Mouse (Mus musculus) liver, embryonic 12.5 days (tissue): Measurements from ENCODE around the gene Map4. TPM values are rescaled to one million over a fixed set of nuclear protein-coding genes. Genes with fewer than 3 reads are reported as not detected.
"Not testable (repeated sequence)": the region's sequence is repeated elsewhere in the genome, so short reads cannot be mapped to it uniquely, and the experiment has no call there.

Experiments used
- ATAC-seq: fragments of 200-750 bp; cut with Nextera tagmentation; 2 replicates; pipeline ENCODE4 v1.8.0; 2017; ENCODE audit warnings: moderate number of reproducible peaks, mild to moderate bottlenecking, moderate library complexity
- H3K27ac ChIP-seq: fragments of 300-500 bp; sonication (generic); 2 replicates; pipeline ENCODE4 v1.5.1; 2016; ENCODE audit warnings: mild to moderate bottlenecking
- H3K27me3 ChIP-seq: fragments of 300-500 bp; sonication (generic); replicated peaks from 2 replicates; pipeline ENCODE4 v1.6.1; 2016; ENCODE audit warnings: mild to moderate bottlenecking, moderate library complexity
- H3K36me3 ChIP-seq: fragments of 300-500 bp; sonication (generic); 2 replicates; pipeline ENCODE4 v1.6.1; 2016; ENCODE audit warnings: mild to moderate bottlenecking, moderate library complexity
- H3K4me1 ChIP-seq: fragments of 300-500 bp; sonication (generic); 2 replicates; pipeline ENCODE4 v1.6.1; 2016
- H3K4me2 ChIP-seq: fragments of 300-500 bp; sonication (generic); 2 replicates; pipeline ENCODE4 v1.6.1; 2016; ENCODE audit warnings: mild to moderate bottlenecking, moderate library complexity
- H3K4me3 ChIP-seq: fragments of 300-500 bp; sonication (generic); 2 replicates; pipeline ENCODE4 v1.5.1; 2016; ENCODE audit warnings: mild to moderate bottlenecking, moderate library complexity
- H3K9ac ChIP-seq: fragments of 300-500 bp; sonication (generic); 2 replicates; pipeline ENCODE4 v1.6.1; 2016; ENCODE audit warnings: mild to moderate bottlenecking, moderate library complexity
- H3K9me3 ChIP-seq: fragments of 300-500 bp; sonication (generic); replicated peaks from 2 replicates; pipeline ENCODE4 v1.6.1; 2016; ENCODE audit warnings: mild to moderate bottlenecking, moderate library complexity
- WGBS: fragments of 180-500 bp; shearing (Covaris S2); methylation state at CpG from one replicate; pipeline ENCODE4 v1.1.7; 2016; ENCODE audit not compliant: insufficient replicate concordance; 5-methylcytosine and 5-hydroxymethylcytosine counted together
- polyA plus RNA-seq: library from polyadenylated mRNA; unstranded; fragments of >200 nt; fragmentation: Nextera tagmentation; extraction: Ambion mirVana; gene quantifications from 2 replicates; pipeline ENCODE4 v1.2.1, GENCODE M21; 2016

Gene Map4
- polyA plus RNA-seq, 1 experiment from 2014 or later = 19.1 TPM

DNA sequence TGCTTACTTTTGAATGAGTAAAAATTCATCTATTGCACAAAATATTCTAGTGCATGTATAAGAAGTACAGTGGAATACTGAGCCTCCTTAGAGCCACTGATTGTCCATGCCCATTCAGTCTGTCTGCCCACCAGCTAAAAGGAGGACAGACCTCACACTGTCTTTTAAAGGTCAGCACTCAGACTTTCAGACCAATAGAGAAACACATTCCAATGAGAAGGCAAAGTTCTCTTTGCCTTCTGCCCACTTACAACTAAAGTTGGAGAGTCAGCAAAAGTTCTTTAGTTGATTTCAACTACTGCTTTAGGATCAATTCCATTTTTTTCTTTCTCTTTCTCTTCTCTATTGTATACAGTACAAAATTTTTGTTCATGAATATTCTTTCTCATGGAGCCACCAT lies 33.5 kb downstream of the Map4 start:
- H3K27ac ChIP-seq = no peak overlapping the region
- no peak for ATAC-seq
- no peaks in the 10 kb centered on the region for H3K27me3 ChIP-seq
- H3K9me3 ChIP-seq = no peaks in the 10 kb centered on the region
- no peak overlapping the region for H3K9ac ChIP-seq
- H3K4me3 ChIP-seq = no peak overlapping the region
- peaks cover 3% of the 10 kb centered on the region; the same call in 1 of the 2 replicates for H3K4me1 ChIP-seq
- no peaks in the 10 kb centered on the region for H3K36me3 ChIP-seq
- no peak overlapping the region for H3K4me2 ChIP-seq

DNA sequence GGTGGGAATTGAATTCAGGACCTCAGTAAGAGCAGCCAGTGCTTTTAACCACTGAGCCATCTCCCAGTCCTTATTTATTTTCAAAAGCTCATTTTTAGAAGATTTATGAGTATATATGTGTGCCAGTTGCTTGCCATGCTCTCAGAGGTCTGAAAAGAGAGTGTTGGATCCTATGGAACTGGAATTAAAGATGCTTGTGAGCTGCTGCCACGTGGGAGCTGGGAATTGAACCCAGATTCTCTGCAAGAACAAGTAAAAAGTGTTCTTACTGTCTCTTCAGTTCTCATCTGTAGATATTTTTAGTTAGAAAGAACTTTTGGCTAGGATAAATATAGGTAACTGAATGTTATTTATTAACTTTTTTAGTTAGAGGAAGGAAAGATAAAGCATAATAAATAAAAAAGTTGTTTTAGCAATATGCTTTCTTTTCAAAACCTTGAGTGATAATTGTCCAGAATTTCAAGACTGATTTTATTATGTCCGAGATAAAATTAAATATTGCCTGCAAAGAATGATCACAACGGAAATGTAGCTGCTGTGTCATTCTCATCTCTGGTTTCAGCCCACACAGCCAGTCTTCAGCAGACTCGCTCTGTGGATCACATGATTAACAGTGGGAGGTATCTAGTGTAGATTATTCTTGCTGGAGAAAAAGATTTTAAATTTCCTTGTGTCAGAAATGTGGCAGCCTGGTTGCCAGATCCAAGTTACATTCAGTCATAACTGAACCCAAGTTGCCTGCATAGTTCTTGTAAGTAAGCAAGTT lies 37.3 kb downstream of the Map4 start:
- no peak overlapping the region for H3K4me2 ChIP-seq
- no peak overlapping the region for H3K9ac ChIP-seq
- no peak for ATAC-seq
- 0 out of 2 replicates have a peak, but pooled peaks cover 6% of the 10 kb centered on the region for H3K4me1 ChIP-seq
- no peak overlapping the region for H3K27ac ChIP-seq
- H3K4me3 ChIP-seq = no peak overlapping the region
- no peaks in the 10 kb centered on the region for H3K9me3 ChIP-seq
- no peaks in the 10 kb centered on the region for H3K27me3 ChIP-seq
- 44% methylated on average over 4 of the region's 4 CpGs for WGBS
- H3K36me3 ChIP-seq = no peaks in the 10 kb centered on the region

DNA sequence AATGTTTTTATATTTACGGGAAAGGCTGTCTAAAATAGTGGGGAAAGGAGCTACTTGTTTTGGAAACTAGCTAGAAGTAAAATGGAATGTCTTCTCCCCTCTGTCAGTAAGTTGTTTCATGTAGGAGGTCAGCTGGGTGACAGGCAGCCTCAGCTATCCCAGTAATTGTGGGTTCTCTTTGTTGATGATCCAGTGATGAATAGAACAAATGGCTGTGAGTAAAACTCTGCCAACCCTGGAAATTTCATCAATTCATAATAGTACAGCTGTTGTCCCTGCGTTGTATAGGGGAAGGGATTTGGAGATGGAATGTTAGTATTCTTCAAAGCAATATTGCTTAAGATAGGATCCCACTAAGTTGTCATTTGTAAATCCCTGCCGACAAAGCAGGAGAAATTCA lies 37.9 kb downstream of the Map4 start:
- H3K4me2 ChIP-seq = no peak overlapping the region
- H3K9me3 ChIP-seq = no peaks in the 10 kb centered on the region
- H3K36me3 ChIP-seq = no peaks in the 10 kb centered on the region
- no peaks in the 10 kb centered on the region for H3K27me3 ChIP-seq
- H3K27ac ChIP-seq = no peak overlapping the region
- H3K9ac ChIP-seq = no peak overlapping the region
- no peak overlapping the region for H3K4me3 ChIP-seq
- ATAC-seq = no peak
- 76% methylated on average over 3 of the region's 3 CpGs for WGBS
- 0 out of 2 replicates have a peak, but pooled peaks cover 6% of the 10 kb centered on the region for H3K4me1 ChIP-seq

DNA sequence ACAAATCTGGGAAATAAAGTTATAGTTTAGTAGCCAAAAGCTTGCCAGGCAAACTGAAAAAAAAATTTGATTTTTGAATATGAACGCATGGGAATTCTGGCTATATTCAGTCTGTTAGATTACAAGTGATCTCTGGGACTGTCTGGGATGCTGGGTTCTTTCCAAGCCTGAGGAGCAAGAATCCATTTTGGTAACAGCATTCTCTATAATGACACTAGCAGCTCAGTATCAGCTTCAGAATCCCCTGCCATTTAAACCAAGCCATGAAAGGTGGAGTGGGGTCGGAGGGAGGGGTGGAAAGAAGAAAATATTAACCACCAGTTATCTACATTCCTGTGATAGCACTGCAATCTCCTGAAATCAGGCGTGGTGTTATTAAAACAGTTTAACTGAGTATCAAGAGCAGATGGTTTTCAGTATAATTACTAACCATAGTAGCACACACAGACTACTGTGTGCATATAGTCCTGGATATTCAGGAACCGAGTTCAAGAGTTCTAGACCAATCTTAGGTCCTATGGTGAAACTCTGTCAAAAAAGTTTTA lies 38.6 kb downstream of the Map4 start:
- no peak overlapping the region for H3K9ac ChIP-seq
- no peak overlapping the region for H3K27ac ChIP-seq
- H3K36me3 ChIP-seq = no peaks in the 10 kb centered on the region
- H3K4me2 ChIP-seq = no peak overlapping the region
- H3K9me3 ChIP-seq = no peaks in the 10 kb centered on the region
- no peaks in the 10 kb centered on the region for H3K27me3 ChIP-seq
- 55% methylated on average over 4 of the region's 4 CpGs for WGBS
- no peak for ATAC-seq
- H3K4me3 ChIP-seq = no peak overlapping the region
- H3K4me1 ChIP-seq = 0 out of 2 replicates have a peak, but pooled peaks cover 6% of the 10 kb centered on the region

DNA sequence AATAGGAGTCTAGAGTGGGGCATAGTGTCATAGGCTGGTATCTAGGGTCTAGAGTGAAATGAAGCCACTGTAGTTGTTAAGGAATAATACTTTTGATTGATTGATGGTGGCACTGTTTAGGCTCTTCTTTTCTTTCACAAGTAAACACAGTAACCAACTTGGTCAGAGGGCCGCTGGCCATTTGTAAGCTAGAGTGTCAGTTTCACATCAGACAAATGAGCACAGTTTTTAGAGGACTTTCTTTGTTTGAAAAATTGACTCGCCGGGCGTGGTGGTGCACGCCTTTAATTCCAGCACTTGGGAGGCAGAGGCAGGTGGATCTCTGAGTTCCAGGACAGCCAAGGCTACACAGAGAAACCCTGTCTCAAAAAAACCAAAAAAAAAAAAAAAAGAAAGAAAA lies 40.5 kb downstream of the Map4 start:
- not testable (repeated sequence) for H3K36me3 ChIP-seq, H3K27ac ChIP-seq, H3K9ac ChIP-seq, H3K4me2 ChIP-seq, ATAC-seq, H3K9me3 ChIP-seq, H3K4me3 ChIP-seq, H3K27me3 ChIP-seq, H3K4me1 ChIP-seq
- WGBS = 83% methylated on average over 5 of the region's 5 CpGs

DNA sequence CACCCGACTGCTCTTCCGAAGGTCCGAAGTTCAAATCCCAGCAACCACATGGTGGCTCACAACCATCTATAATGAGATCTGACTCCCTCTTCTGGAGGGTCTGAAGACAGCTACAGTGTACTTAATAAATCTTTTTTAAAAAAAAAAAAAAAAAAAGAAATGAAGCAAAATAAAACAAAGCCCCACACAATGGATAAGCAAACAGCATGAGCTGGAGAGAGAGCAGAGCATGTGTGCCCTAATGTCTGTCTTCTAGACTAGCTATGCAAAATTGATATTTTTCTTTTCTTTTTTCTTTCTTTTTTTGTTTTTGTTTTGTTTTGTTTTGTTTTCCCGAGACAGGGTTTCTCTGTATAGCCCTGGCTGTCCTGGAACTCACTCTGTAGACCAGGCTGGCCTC lies 49.0 kb downstream of the Map4 start:
- WGBS = 77% methylated on average over 4 of the region's 4 CpGs
- not testable (repeated sequence) for H3K36me3 ChIP-seq, ATAC-seq, H3K4me3 ChIP-seq, H3K27me3 ChIP-seq, H3K4me1 ChIP-seq, H3K4me2 ChIP-seq, H3K9ac ChIP-seq, H3K27ac ChIP-seq, H3K9me3 ChIP-seq

DNA sequence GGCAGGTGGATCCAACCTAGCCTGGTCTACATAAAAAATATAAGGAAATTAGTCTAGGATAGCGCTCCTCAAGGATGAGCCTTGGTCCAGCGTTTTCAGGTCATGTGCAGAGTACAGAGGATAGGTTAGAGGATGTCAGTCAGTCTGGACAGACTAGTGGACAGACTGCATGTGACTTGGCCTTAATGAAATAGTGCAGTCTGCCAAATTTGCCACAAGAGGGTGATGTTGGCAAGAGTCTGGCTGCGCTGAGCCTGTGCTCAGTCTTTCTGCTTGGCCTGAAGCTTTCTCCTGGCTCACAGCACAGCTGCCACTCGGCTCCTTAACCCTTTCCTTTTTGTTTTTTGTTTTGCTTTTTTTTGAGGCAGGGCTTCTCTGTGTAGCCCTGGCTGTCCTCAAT lies 54.2 kb downstream of the Map4 start:
- Histone ChIP-seq H3K27me3 (no peaks in the 10 kb centered on the region), H3K36me3 (peaks cover 4% of the 10 kb centered on the region; the same call in 1 of the 2 replicates), H3K4me3 (no peak overlapping the region), H3K4me1 (no peaks in the 10 kb centered on the region), H3K9ac (no peak overlapping the region), H3K27ac (no peak overlapping the region), H3K4me2 (no peak overlapping the region), H3K9me3 (no peaks in the 10 kb centered on the region)
- 24% methylated on average over 4 of the region's 4 CpGs for WGBS
- 0 out of 2 replicates have a peak, but pooled peaks have one; percentile 18 for ATAC-seq

DNA sequence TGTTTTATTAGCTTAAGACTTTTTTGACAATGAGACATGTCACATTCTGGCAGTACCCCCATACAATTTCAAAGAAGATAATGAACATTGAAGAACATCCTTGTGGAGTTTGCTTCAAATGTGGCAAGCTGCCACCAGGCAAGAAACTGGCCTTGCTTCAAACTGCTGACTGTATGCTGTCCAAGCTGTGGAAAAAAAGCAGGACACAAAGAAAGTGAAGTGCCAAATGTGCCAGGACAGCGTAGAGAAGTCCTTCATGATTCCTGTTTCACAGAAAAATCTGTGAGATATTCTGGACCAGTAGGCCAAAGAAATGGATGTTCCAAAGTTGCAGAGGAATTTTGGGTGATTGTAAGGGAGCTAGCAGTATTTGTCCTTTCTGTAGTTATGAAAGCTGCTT lies 57.8 kb downstream of the Map4 start:
- no peak for ATAC-seq
- no peak overlapping the region for H3K4me2 ChIP-seq
- H3K36me3 ChIP-seq = no peaks in the 10 kb centered on the region
- H3K9ac ChIP-seq = no peak overlapping the region
- no peaks in the 10 kb centered on the region for H3K4me1 ChIP-seq
- H3K27ac ChIP-seq = no peak overlapping the region
- 82% methylated on average over 1 of the region's 1 CpGs for WGBS
- H3K4me3 ChIP-seq = no peak overlapping the region
- H3K9me3 ChIP-seq = no peaks in the 10 kb centered on the region
- H3K27me3 ChIP-seq = no peaks in the 10 kb centered on the region

DNA sequence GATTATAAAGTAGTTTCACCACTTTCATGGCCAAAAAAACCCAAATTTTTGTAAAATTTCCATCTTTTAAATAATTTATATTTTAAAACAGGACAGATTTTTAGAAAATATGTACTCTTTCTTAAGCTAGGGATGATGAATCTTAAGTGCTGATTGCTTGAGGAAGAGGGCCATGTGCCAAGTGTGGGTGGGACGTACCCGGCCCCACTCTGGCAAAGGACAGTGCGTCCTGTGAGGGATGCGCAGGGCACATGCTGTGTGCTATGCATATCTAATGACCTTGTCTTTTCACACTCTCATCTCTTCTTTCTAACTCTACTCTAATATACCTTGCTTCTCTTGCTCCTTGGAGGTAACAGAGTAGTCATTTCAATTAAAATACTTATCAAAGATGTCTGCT lies 66.2 kb downstream of the Map4 start:
- Histone ChIP-seq H3K4me1 (no peaks in the 10 kb centered on the region), H3K4me2 (no peak overlapping the region), H3K9ac (no peak overlapping the region), H3K4me3 (no peak overlapping the region), H3K27ac (no peak overlapping the region), H3K9me3 (no peaks in the 10 kb centered on the region), H3K27me3 (no peaks in the 10 kb centered on the region), H3K36me3 (no peaks in the 10 kb centered on the region)
- ATAC-seq = no peak
- 93% methylated on average over 4 of the region's 4 CpGs for whole genome bisulfite sequencing

DNA sequence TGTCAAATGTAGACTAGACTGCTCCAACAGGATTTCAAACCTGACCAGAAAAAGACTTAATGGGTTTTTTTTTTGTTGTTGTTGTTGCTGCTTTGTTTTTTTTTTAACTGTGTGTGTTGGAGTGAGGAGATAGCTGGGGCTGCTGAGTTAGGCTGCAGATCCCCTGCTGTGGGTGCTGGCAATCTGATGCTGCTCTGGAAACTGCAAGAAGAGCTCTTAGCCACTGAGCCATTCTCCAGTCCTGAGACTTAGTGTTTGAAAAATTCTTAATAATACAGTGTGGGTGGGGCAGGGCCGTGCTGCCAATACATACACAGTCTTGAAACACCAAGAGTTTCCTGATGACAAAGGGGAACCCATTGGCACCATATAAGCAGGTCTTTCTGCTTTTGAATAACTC lies 70.7 kb downstream of the Map4 start:
- H3K9me3 ChIP-seq = no peaks in the 10 kb centered on the region
- H3K27ac ChIP-seq = no peak overlapping the region
- no peaks in the 10 kb centered on the region for H3K4me1 ChIP-seq
- H3K9ac ChIP-seq = no peak overlapping the region
- H3K27me3 ChIP-seq = no peaks in the 10 kb centered on the region
- 83% methylated on average over 1 of the region's 1 CpGs for WGBS
- no peak for ATAC-seq
- H3K4me2 ChIP-seq = no peak overlapping the region
- no peak overlapping the region for H3K4me3 ChIP-seq
- H3K36me3 ChIP-seq = no peaks in the 10 kb centered on the region

DNA sequence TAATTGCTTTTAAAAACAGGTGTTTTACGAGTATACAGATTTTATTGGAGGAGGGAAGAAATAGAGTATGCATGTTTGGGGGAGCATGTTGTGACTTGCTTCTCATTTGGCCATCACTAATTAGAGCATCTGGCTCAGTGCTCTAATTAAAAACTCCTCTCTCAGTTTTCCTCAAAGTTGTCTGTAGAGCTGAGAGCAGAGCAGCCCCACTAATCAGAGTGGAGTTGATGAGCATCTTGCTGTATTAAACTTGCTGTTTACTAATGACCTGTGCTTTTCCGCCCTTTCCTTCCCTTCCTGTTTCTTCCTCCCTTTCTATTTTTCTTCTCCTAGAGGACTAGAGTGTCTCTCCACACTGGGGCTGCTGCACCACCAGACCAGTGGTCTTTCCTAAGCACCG lies 71.2 kb downstream of the Map4 start:
- no peaks in the 10 kb centered on the region for H3K27me3 ChIP-seq
- no peak overlapping the region for H3K27ac ChIP-seq
- 78% methylated on average over 3 of the region's 3 CpGs for WGBS
- no peaks in the 10 kb centered on the region for H3K36me3 ChIP-seq
- H3K4me1 ChIP-seq = no peaks in the 10 kb centered on the region
- no peak overlapping the region for H3K9ac ChIP-seq
- no peak overlapping the region for H3K4me3 ChIP-seq
- H3K4me2 ChIP-seq = no peak overlapping the region
- ATAC-seq = no peak
- no peaks in the 10 kb centered on the region for H3K9me3 ChIP-seq

DNA sequence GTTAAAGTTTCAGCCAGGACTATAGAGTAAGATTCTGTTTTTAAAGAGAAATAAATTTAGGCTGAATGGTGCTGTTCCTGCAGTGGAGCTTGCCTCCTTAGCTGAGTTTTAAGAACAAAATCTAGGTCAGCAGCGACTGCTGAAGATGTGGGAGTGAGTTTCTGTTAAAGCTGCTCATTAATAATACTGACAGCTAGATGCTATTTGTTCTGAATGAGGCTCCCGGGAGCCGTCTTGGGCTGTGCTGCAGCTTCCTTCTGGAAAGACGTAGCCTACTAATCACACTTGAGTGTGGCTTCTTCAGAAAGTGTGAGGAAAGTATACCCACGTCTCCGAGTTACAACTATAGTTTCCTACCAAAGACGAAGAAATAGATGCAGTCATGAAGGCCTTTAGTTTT lies 88.0 kb downstream of the Map4 start:
- no peak overlapping the region for H3K9ac ChIP-seq
- ATAC-seq = no peak
- WGBS = 53% methylated on average over 7 of the region's 7 CpGs

DNA sequence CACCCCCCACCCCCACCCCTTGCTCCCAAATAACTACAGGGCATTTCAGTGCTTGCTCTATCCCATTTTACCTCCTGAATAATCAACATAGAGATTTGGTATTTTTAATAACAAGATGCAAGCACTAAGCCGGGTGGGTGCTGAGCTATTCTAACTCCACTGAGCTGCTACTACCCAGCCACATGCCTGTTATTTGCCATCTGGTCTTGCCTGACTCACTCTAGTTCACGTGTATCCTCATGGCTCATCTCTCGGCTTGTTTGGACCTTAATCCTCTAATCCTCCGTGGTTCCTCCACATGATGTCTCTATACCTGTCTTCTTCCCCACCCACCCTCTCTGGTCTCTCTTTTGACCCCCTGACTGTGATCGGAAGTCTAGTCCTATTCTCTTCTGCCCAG lies 89.1 kb downstream of the Map4 start:
- no peaks in the 10 kb centered on the region for H3K4me1 ChIP-seq
- H3K4me3 ChIP-seq = no peak overlapping the region
- H3K27me3 ChIP-seq = no peaks in the 10 kb centered on the region
- WGBS = 73% methylated on average over 5 of the region's 5 CpGs
- no peaks in the 10 kb centered on the region for H3K9me3 ChIP-seq
- no peak overlapping the region for H3K9ac ChIP-seq
- no peak overlapping the region for H3K4me2 ChIP-seq
- no peaks in the 10 kb centered on the region for H3K36me3 ChIP-seq
- ATAC-seq = no peak
- no peak overlapping the region for H3K27ac ChIP-seq

More for the DNA sequence above, 88.0 kb downstream of the Map4 start:
- Histone ChIP-seq H3K4me2 (no peak overlapping the region), H3K9me3 (no peaks in the 10 kb centered on the region), H3K36me3 (no peaks in the 10 kb centered on the region), H3K4me1 (no peaks in the 10 kb centered on the region), H3K27ac (no peak overlapping the region), H3K4me3 (no peak overlapping the region), H3K27me3 (no peaks in the 10 kb centered on the region)
